Mouse (Mus musculus) inflammation-experienced regulatory T-cells (primary cell): Measurements from ENCODE around the gene Rab40b. TPM values are rescaled to one million over a fixed set of nuclear protein-coding genes. Genes with fewer than 3 reads are reported as not detected.

Source experiments
- polyA plus RNA-seq, 2 experiments: library from polyadenylated mRNA; unstranded; fragments of 100-300 nt; shearing (Covaris generic); gene quantifications; one replicate each; pipeline ENCODE4 v1.2.1; 2017

Gene Rab40b
- 1 to 10 TPM in 1 of 2 experiments, under 1 TPM in 1; 0.22 to 1.5 TPM for polyA plus RNA-seq

GRCm38 (mm10) chr11:121387750-121388553, at the start of gene Rab40b:
Gene Rab40b, minus strand, starts transcription at chr11:121388251.

DNA sequence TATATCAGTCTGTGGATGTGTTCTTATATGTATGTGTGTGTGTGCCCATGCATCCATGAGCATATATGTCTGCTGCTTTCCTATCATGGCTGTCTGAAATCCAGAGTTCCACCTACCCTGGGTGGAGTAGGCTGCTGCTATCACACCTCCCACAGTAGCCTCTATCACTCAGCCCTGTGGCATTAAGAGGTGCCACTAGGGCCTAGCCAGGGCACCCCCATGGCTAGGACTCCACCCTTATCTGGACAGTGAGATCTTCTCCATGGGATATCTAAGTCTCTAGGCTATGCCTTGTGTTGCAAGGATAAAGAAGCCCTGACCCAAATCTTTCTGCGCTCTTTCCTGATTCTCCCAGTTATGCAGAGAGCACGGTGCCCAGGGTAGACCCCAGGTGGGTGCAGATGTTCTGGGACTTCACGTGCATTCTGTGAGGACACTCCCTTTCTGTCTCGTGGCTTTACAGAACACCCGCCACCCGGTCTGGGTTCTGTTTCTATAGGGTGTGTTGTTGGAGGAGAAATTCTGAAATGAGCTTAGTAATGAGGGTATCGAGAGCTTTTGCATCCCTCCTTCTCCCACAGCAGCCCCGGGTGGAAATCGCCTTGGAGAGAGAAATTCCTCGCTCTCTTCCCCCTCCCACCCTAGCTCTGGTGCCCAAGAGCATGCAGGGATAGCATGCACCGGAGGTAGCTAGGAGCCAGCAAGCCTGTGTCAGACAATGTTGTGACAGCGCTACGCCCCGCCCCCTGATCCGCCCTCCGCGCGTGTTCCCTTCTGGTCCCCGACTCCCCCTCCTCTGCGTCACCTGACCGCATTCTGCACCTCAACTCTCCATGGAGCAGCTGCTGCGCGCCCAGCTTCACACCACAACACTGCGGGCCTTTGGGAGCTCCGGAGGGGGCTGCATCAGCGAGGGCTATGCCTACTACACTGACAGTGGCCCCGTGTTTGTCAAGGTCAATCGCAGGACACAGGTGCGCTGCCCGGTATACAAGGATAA, 46.4 kb upstream of the Rab40b start, which contains the start of gene Fn3k:
Gene Fn3k, plus strand, starts transcription at position 758 of the 1,000 bp plus-strand sequence.

GRCm38 (mm10) chr11:121420830-121421552, 32.9 kb upstream of the Rab40b start, which contains the start of gene Fn3krp:
Gene Fn3krp, plus strand, starts transcription at chr11:121421401.

DNA sequence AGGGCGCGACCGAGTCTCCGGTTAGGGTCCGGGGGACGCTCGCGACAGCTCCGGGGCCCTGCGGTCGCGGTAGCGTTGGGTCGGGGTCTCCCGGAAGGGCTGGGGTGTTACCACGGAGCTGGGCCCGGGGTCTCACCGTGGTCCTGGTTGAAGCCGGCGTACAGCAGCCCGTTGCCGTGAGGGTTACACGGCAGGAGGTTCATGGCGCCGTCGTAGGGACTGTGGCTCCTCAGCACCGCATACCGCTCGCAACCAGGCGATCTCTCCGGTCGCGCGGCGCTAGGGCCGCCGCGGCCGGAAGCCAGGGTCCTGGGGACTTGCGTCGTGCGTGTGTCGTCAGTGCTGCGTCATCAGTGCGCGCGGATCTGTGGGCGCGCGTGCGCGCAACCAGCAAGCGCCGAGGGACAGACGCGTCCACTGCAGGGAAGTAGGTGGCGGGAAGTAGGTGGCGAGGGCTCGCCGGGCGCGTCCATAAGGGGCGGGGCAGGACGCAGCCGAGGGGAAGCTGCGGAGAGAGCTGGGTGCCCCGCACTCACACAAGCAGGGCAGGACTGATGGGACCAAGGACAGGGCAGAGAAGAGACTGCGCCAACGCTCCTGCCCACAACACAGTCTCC, 33.9 kb downstream of the Rab40b start, which contains the start of gene Wdr45b:
Gene Wdr45b, minus strand, starts transcription at position 355 of the 617 bp plus-strand sequence.

Other genes starting within 250 kb of the Rab40b start
- gene Tex19.1, start 242.1 kb downstream of the Rab40b start, polyA plus RNA-seq, result not detected
- gene Uts2r, start 228.0 kb downstream of the Rab40b start, polyA plus RNA-seq, result under 1 TPM in 1 of 2 experiments, not detected in 1; 0.98 TPM
- 1 to 10 TPM; 2.6 to 3.7 TPM for gene Hexdc, start 183.8 kb downstream of the Rab40b start, polyA plus RNA-seq
- gene Ogfod3, start 183.5 kb downstream of the Rab40b start, polyA plus RNA-seq, result 10 to 100 TPM in 1 of 2 experiments, 1 to 10 TPM in 1; 5.7 to 13.2 TPM
- 100 to 1,000 TPM; 108 to 143 TPM for gene Cybc1, start 158.9 kb downstream of the Rab40b start, polyA plus RNA-seq
- gene Narf, start 151.0 kb downstream of the Rab40b start, polyA plus RNA-seq, result 10 to 100 TPM; 21.9 to 31.5 TPM
- gene Foxk2, start 128.3 kb downstream of the Rab40b start, polyA plus RNA-seq, result 10 to 100 TPM; 17.4 to 20.9 TPM
- gene Wdr45b, start 33.8 kb downstream of the Rab40b start, polyA plus RNA-seq, result 10 to 100 TPM; 37.7 to 43.6 TPM
- gene Fn3krp, start 33.1 kb upstream of the Rab40b start, polyA plus RNA-seq, result under 1 TPM; 0.29 to 0.92 TPM
- gene Fn3k, start 46.7 kb upstream of the Rab40b start, polyA plus RNA-seq, result under 1 TPM in 1 of 2 experiments, not detected in 1; 0.45 TPM
- 10 to 100 TPM; 42.8 to 48.2 TPM for gene Tbcd, start 63.7 kb upstream of the Rab40b start, polyA plus RNA-seq
- under 1 TPM; 0.20 to 0.35 TPM for gene Zfp750, start 131.1 kb upstream of the Rab40b start, polyA plus RNA-seq